Mouse (Mus musculus): Measurements from ENCODE around the gene Gm42688.

DNA sequence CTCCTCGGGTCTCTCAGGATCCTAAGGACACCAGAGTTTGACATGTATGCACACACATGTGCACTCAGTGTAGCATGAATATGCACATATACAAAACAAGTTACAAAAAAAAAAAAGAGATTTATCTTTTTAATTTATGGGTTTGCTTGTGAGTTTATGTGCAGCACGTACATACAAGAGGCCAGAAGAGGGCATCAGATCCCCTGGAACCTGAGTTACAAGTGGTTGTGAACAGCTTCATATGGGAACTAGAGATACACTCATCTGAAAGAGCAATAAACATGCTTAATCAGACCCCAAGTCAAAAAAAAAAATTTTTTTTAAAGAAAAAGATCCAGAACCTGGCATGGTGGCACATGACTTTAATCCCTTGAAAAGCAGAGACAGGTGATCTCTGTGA is 26.4 kb upstream of the Gm42688 start:
- TF ChIP-seq POLR2A (IDR thresholded peaks at IDR 0.05; ENCODE audit: insufficient read depth, low read depth, low read length) (no peak), CTCF (IDR thresholded peaks at IDR 0.05; ENCODE audit: insufficient read depth, low read depth, low read length) (no peak)
